Mouse (Mus musculus) kidney, adult 8-10 months (tissue): Measurements from ENCODE around the gene Fads1.
"Not testable (repeated sequence)": the region's sequence is repeated elsewhere in the genome, so short reads cannot be mapped to it uniquely, and the experiment has no call there.

Source experiments
- DNase-seq, 2 experiments: peaks; one replicate each; pipeline ENCODE4 v3.0.0; 2022

Gene Fads1

GRCm38 (mm10) chr19:10182670-10183298 lies at the start of gene Fads1:
TSS of gene Fads1 (plus strand) at chr19:10182888.
- DNase-seq: peak; percentile 91 to 92

GRCm38 (mm10) chr19:10134692-10135091 lies 48.0 kb upstream of the Fads1 start:
- DNase-seq: peak; percentile 53 to 68

GRCm38 (mm10) chr19:10137423-10137822 lies 45.3 kb upstream of the Fads1 start:
- DNase-seq: peak; percentile 35 to 60

- DNase-seq: no peak
Measured at GRCm38 (mm10) chr19:10139736-10140135, 43.0 kb upstream of the Fads1 start.

GRCm38 (mm10) chr19:10143667-10144066 lies 39.0 kb upstream of the Fads1 start:
- DNase-seq: no peak

- DNase-seq: no peak
Measured at GRCm38 (mm10) chr19:10144464-10144863, 38.2 kb upstream of the Fads1 start.

GRCm38 (mm10) chr19:10148555-10148954 lies 34.1 kb upstream of the Fads1 start:
- DNase-seq: peak in 1 of 2 experiments; percentile 31

- DNase-seq: no peak
Measured at GRCm38 (mm10) chr19:10149189-10149588, 33.5 kb upstream of the Fads1 start.

- no peak for DNase-seq
Measured at GRCm38 (mm10) chr19:10157725-10158124, 25.0 kb upstream of the Fads1 start.

GRCm38 (mm10) chr19:10163896-10164295 lies 18.8 kb upstream of the Fads1 start:
- DNase-seq: no peak

- DNase-seq: not testable (repeated sequence)
Measured at GRCm38 (mm10) chr19:10165928-10166327, 16.8 kb upstream of the Fads1 start.

- DNase-seq: no peak
Measured at GRCm38 (mm10) chr19:10167112-10167511, 15.6 kb upstream of the Fads1 start.

GRCm38 (mm10) chr19:10167951-10168350 lies 14.7 kb upstream of the Fads1 start:
- DNase-seq: no peak

GRCm38 (mm10) chr19:10168441-10168840 lies 14.2 kb upstream of the Fads1 start:
- DNase-seq: no peak

- DNase-seq: no peak
Measured at GRCm38 (mm10) chr19:10169179-10169578, 13.5 kb upstream of the Fads1 start.

GRCm38 (mm10) chr19:10169692-10170330 lies 12.9 kb upstream of the Fads1 start:
- not testable (repeated sequence) for DNase-seq

- DNase-seq: no peak
Measured at GRCm38 (mm10) chr19:10170466-10170865, 12.2 kb upstream of the Fads1 start.

GRCm38 (mm10) chr19:10171359-10171758 lies 11.3 kb upstream of the Fads1 start:
- no peak for DNase-seq

GRCm38 (mm10) chr19:10171846-10172245 lies 10.8 kb upstream of the Fads1 start:
- no peak for DNase-seq

- no peak for DNase-seq
Measured at GRCm38 (mm10) chr19:10173116-10173718, 9.5 kb upstream of the Fads1 start.

GRCm38 (mm10) chr19:10173844-10174539 lies 8.7 kb upstream of the Fads1 start:
- DNase-seq: no peak

GRCm38 (mm10) chr19:10174956-10175355 lies 7.7 kb upstream of the Fads1 start:
- no peak for DNase-seq

GRCm38 (mm10) chr19:10176477-10176876 lies 6.2 kb upstream of the Fads1 start:
- DNase-seq: no peak

- DNase-seq: no peak
Measured at GRCm38 (mm10) chr19:10176941-10177372, 5.7 kb upstream of the Fads1 start.
